Mouse (Mus musculus) cerebellum, postnatal 25 days (tissue): ENCODE data around the gene Ski.
A peak's percentile ranks its signal among the peaks of the same experiment; 100 is the strongest.
"Not testable (repeated sequence)": the region's sequence is repeated elsewhere in the genome, so short reads cannot be mapped to it uniquely, and the experiment has no call there.

ENCODE experiments used
- DNase-seq, 2 experiments: peaks; one replicate each; pipeline ENCODE4 v3.0.0; 2021; ENCODE audit warnings: mixed read lengths in 2 of 2

The Ski gene

GRCm38 (mm10) chr4:155222552-155222840 lies at the start of gene Ski:
Ski (minus strand) TSS chr4:155222592.
- DNase-seq, result peak in 1 of 2 experiments; percentile 43

- DNase-seq, result peak; percentile 77 to 85
Measured at GRCm38 (mm10) chr4:155268382-155268781, 46.0 kb upstream of the Ski start.

GRCm38 (mm10) chr4:155267639-155268175 lies 45.3 kb upstream of the Ski start:
- DNase-seq, result peak; percentile 52 to 58

DNA sequence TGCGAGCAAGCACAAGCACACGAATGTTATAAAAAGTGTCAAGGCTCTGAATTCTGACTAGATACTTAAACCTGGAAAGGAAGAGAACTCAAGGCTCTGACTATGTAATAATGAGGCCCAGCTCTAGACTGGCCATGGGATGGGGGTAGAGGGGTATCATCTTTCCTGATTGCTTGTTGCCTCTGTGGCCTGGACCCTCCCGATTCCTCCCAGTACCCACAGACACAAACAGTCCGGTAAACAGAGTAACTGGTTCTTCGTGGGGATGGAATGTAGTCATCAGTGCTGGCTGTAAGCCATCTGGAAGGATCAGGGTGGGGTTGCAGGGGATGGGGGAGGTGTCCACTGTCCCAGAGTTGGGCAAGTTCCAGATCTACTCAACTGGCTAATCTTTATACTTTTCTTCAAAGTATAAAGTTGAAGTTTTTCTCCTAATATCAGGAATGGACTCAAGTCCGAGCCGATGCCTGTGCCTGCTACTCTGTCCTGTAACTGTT lies 44.7 kb upstream of the Ski start:
- no peak for DNase-seq

DNA sequence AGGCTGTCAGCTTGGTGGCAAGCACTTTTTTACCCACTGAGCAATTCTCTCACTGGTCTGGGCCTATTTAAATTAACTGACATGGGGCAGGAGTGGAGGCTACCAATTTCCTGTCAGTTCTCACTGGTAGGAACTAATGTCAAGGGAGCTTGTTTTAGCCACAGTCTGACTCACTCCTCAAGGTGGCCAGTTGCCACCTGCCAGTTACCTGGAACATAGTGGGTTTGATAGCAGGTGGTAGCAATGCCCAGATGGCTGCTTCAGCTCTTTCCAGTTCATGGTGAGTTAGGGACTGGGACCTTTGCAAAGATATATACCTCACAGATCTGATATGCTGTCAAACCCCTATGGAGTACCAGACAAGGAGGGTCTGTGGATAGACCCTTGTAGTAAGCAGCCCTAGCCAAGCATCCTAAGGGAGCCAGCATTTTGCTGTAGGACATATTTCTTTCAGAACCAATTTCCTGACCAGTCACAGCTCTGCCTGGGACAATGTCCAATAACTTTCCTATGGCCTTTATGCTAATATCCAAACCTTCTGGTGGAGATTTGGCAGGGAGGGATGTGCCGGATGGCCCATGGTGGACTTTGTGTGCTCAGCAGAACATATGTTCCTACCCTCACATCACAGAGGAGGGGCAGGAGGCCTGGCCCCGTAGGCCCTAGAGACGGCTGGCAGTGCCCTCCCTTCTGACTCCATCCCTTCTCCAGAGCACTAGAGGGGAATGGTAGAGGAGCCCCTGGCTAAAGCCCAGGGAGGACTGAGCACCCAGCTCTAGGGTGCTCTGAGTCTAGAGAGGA lies 42.3 kb upstream of the Ski start:
- peak; percentile 93 to 94 for DNase-seq

- DNase-seq, result peak; percentile 45 to 55
Measured at GRCm38 (mm10) chr4:155252253-155252652, 29.9 kb upstream of the Ski start.

DNA sequence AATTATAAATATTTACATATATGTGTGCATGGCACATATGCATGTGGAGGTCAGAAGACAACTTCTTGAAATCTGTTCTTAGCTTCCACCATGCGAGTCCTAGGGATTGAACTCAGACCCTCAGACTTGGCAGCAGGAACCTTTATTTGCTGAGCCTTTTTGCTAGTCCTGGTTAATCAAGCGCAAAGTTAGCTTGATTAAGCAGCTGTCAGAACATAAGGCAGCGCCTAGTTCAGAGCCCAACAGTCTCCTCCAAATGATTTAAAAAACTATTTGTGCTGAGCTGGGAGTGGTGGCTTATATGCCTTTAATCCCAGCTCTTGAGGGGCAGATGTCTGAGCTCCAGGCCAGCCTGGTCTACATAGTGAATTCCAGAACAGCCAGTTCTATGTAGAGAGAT lies 28.8 kb upstream of the Ski start:
- peak; percentile 52 to 53 for DNase-seq

DNA sequence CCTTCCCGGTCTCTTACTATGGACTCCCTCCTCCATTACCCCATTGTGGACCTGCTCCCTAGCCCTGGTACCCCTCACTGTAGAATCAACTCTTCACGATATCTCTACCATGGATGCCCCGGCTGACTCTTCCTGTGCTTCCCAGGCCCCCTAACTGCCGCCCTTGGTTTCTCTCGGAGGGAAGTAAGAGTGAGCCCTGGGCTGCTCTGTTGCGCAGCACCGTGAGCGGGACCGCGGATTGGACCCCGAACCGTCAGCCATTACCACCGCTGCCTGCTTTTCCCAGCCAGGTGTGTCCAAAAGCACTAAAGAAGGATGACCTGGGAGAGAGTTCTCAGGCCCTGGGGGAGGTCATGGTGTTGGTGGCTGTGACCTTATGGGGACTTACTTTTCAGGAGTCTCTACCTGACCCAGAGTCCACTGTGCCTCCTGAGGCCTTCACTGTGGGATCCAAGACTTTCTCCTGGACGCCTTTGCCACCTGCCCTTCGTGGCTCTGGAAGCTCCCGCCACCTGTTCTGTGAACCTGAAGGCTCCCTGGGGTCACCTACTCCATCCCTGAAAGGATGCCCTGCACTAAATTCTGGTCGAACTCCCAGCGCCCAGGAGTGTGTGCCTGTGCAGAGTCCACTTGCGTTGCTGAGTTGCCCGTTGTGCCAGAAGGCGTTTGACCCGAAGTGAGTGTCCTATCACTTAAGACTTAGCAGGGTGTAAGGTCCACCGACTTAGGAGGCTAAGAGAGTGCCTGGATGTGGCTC lies 28.1 kb upstream of the Ski start:
- peak; percentile 64 to 74 for DNase-seq

GRCm38 (mm10) chr4:155249648-155250351 lies 27.4 kb upstream of the Ski start, which contains the start of gene Faap20:
Faap20 (plus strand) TSS chr4:155249802.
- DNase-seq, result peak; percentile 91

DNA sequence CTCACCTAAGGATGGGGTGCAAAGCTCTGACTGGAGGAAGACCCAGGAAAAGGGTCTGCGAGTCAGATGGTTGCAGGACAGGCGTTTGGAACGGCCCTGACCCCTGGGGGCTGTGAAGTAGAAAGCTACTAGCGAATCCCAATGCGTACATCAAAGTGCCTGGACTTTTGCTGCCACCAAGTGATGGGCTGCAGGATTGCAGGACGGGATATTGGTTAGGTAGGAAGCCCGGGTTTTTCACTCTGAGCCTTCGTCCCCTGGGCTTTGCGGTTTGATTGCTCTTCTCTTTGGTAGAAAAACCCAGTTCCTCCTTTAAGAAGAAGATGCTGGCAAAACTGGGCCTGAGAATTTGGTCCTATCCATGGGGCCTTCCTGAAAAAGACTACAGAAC lies 26.9 kb upstream of the Ski start:
- DNase-seq, result peak; percentile 96 to 97

DNA sequence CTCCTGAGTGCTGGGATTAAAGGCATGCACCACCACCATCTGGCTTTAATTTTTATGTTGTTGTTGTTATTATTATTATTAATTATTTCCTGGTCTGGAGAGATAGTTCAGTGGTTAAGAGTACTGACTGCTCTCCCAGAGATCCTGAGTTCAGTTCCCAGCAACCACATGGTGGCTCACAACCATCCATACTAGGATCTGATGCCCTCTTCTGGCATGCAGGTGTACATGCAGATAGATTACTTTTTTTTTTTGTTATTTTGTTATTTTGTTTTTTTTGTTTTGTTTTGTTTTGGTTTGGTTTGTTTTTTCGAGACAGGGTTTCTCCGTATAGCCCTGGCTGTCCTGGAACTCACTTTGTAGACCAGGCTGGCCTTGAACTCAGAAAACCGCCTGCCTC lies 25.7 kb upstream of the Ski start:
- DNase-seq, result not testable (repeated sequence)

DNA sequence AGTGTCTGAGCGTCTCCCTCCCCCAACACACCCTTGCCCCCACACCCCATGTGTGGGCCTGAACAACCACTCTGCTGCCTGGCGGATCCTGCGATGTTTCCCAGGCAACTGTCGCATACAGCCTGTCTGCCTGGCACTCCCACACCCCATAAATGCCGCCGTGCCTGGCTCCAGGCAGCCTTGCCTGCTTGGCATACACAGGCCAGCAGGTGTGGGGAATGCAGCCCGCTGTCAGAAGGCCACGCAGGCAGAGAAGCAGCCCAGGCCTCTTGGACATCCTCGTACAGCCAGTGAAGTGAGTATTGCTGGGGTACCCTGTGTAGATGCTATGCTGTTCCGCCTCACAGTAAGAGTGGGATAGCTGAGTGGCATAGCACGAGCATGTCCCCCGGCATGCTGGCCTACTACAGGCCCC lies 24.3 kb upstream of the Ski start:
- peak; percentile 87 to 90 for DNase-seq

DNA sequence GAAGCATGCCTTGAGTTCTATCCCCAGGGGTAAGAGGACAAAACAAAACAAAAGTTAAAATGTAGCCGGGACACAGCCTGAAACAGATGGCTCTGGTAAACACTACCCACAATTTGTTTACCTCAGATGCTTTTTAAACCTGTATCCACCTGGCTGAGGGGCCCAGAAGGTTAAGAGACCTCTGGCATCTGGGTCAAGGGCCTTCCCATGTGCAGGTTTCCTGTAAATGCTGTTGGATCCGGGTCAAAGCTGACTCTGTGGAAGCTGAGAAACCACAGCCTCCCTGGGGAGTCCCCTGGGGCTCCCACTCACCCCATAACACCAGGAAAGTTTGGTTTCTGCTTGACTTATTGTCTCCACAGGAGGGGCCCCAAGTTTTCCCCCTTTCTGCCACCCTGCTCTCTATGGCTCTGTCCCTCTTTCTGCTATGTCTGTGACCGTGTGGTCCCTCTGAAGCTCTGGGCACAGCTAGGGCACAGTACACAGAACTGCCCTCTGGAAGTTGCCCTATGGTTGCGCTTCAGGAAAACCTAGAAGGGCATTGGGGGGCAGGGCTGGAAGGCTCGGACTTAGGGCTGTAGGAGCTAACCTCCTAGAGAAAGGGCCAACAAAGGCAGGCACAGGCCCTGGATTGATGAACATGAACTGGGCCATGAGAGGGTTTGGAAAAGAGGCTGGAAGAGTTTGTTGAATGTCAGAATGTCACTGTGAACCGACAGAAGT lies 23.5 kb upstream of the Ski start:
- DNase-seq, result peak in 1 of 2 experiments; percentile 33

DNA sequence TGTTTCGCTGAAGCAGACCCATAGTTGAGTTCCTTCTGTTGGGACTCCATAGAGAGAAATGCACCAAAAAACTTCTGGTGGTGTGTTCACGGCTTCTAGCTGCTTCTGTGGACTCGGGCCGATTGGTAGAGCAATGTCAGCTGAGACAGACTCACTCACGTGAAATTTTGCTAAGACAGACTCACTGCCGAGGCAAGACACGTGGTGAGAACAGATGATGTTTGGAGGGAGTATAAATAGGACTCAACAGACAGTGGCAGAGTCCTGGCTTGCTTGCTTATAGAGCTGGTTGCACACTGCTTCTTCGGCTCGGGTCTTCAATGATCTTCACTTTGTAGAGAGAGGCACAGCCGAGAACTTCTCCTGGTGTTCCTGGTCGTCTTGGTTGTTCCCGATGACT lies 20.8 kb upstream of the Ski start:
- DNase-seq, result no peak

- peak in 1 of 2 experiments; percentile 66 for DNase-seq
Measured at GRCm38 (mm10) chr4:155242292-155242691, 19.9 kb upstream of the Ski start.

DNA sequence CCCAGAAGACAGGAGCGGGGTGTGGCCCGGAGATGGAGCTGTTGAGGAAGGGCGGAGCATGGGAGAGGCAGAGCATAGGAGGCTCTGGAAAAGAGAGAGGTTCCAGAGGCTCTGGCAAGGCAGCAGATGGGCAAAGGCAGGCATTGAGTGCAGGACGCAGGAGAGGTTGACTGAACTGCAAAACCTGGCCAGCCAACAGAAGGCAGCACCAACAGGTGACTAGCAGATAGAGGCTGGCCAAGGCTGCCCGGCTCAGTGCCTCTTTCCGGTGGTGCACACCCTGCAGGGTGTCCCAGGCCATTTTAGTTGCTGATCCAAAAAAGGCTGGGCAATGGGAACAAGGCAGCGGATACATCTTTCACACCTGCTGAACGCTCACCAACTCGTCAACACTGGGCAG lies 19.4 kb upstream of the Ski start:
- DNase-seq, result peak; percentile 91 to 93

GRCm38 (mm10) chr4:155239494-155239893 lies 17.1 kb upstream of the Ski start:
- DNase-seq, result no peak

DNA sequence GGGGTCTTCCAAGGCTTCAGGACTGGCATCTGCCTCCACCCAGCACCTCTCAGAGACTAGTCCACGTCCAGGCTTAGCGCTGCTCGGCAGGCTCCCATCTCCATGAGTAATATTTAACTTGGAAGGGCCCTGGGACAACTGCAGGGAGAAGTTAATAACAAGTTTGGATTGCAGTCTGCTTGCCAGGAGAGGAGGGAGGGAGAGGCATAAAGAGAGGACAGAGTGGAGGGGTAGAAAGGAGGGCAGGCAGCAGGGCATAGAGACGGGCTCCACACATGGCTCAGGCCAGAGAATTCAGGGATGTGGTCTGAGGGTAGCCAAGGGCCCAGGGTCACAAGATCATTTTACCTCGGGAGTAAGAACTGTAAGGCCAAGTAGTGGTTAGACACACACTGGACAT lies 15.9 kb upstream of the Ski start:
- DNase-seq, result no peak

GRCm38 (mm10) chr4:155236737-155237385 lies 14.5 kb upstream of the Ski start:
- DNase-seq, result no peak

DNA sequence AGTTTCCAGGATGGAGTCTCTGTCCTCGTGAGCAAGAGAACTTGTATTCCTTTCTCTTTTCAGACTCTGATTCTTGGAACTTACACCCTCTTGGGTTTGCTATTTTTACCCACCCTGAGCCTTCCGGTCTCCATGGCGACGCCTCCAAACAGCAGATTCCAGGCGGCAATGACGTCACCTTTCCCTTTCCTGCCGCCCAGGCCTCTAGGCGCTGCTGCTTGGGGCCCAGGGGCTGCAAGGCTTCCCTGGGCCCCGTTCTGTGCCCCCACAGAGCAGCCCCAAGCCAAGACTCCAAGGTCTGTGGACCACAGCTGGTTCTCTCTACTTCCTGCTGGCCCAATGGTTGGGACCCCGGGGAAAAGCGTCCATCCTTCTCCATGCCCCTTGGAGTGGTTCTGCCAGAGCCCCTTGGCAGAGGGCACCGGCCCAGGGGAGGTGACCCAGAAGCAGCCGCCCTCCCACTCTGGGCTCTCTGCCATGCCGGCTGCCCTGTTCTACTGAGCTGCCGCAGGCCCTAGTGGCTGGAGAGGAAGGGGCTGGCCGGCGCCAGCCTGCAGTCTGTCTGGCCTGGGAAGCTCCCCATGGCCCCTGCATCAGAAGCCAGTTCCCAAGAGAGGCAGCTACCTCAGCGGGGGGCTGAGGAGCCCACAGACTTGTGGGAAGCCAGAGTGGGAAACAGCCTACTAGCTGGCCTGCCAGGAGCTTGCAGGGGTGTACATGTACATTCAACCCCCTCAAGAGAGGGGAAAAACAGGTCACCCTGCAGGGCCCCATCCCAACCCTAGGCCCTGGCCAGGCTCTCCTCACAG lies 13.1 kb upstream of the Ski start:
- peak; percentile 83 to 89 for DNase-seq
